Mouse (Mus musculus) mesoderm, embryonic 11.5 days (tissue): Measurements from ENCODE around the gene Plagl2.
A peak's percentile ranks its signal among the peaks of the same experiment; 100 is the strongest.

Experiments
- DNase-seq: peaks from one replicate; pipeline ENCODE4 v3.0.0-alpha.2; 2012; ENCODE audit warnings: low read depth, low spot score

Gene Plagl2

GRCm38 (mm10) chr2:153239021-153239859 lies 2.0 kb downstream of the Plagl2 start:
- no peak for DNase-seq

GRCm38 (mm10) chr2:153238406-153238805 lies 2.8 kb downstream of the Plagl2 start:
- no peak for DNase-seq

- no peak for DNase-seq
These were observed 3.3 kb downstream of the Plagl2 start for GRCm38 (mm10) chr2:153237891-153238290.

- DNase-seq = no peak
These were observed 4.0 kb downstream of the Plagl2 start for GRCm38 (mm10) chr2:153237193-153237592.

- no peak for DNase-seq
These were observed 12.7 kb downstream of the Plagl2 start for GRCm38 (mm10) chr2:153228523-153228922.

GRCm38 (mm10) chr2:153227959-153228358 lies 13.3 kb downstream of the Plagl2 start:
- DNase-seq = no peak

GRCm38 (mm10) chr2:153225595-153225953 lies 15.7 kb downstream of the Plagl2 start:
- no peak for DNase-seq

GRCm38 (mm10) chr2:153224946-153225594 lies 16.2 kb downstream of the Plagl2 start, which contains the start of gene Tspyl3:
Tspyl3 (minus strand) TSS chr2:153225441.
- DNase-seq = peak; percentile 55

GRCm38 (mm10) chr2:153222566-153222965 lies 18.7 kb downstream of the Plagl2 start:
- no peak for DNase-seq

GRCm38 (mm10) chr2:153222130-153222529 lies 19.1 kb downstream of the Plagl2 start:
- DNase-seq = no peak

GRCm38 (mm10) chr2:153221620-153222019 lies 19.6 kb downstream of the Plagl2 start:
- DNase-seq = no peak

- no peak for DNase-seq
These were observed 22.7 kb downstream of the Plagl2 start for GRCm38 (mm10) chr2:153218516-153218915.

GRCm38 (mm10) chr2:153217826-153218340 lies 23.3 kb downstream of the Plagl2 start:
- DNase-seq = no peak

- no peak for DNase-seq
These were observed 25.8 kb downstream of the Plagl2 start for GRCm38 (mm10) chr2:153215421-153215820.

- no peak for DNase-seq
These were observed 26.4 kb downstream of the Plagl2 start for GRCm38 (mm10) chr2:153214771-153215259.

- no peak for DNase-seq
These were observed 27.9 kb downstream of the Plagl2 start for GRCm38 (mm10) chr2:153213351-153213750.

- no peak for DNase-seq
These were observed 29.8 kb downstream of the Plagl2 start for GRCm38 (mm10) chr2:153211451-153211850.

GRCm38 (mm10) chr2:153209286-153209685 lies 31.9 kb downstream of the Plagl2 start:
- no peak for DNase-seq

GRCm38 (mm10) chr2:153208149-153208548 lies 33.1 kb downstream of the Plagl2 start:
- no peak for DNase-seq

GRCm38 (mm10) chr2:153202766-153203165 lies 38.5 kb downstream of the Plagl2 start:
- DNase-seq = no peak

GRCm38 (mm10) chr2:153199114-153199513 lies 42.1 kb downstream of the Plagl2 start:
- no peak for DNase-seq

- DNase-seq = no peak
These were observed 42.7 kb downstream of the Plagl2 start for GRCm38 (mm10) chr2:153198485-153198884.

GRCm38 (mm10) chr2:153194255-153194654 lies 47.0 kb downstream of the Plagl2 start:
- no peak for DNase-seq
